Comparison of ENCODE assay signal across 13 mouse cellular contexts in genomic region chr19:5784958-5785577, GRCm38 (mm10).
"Had no signal": no experiment of that assay in that cellular context is flagged by ENCODE, and none has a peak within 500 bp of the region (broad histone marks: within the 10 kb centered on the region; RNA-seq: fewer than 3 reads in every experiment).

No protein-coding gene starts in this region.

- H3K4me2 ChIP-seq: limb, embryonic 13.5 days; midbrain, embryonic 11.5 days; midbrain, embryonic 15.5 days; neural tube, embryonic 12.5 days had no signal

- H3K9me3 ChIP-seq: limb, embryonic 13.5 days; megakaryocyte, embryonic 14.5 days; midbrain, embryonic 15.5 days; neural tube, embryonic 12.5 days had no signal

- H3K27ac ChIP-seq: left cerebral cortex, adult 2 months; limb, embryonic 13.5 days; liver, embryonic 14.5 days; macrophage; midbrain, embryonic 15.5 days; neural tube, embryonic 12.5 days had no signal

- DNase-seq: kidney, adult 11 months; kidney, postnatal 14 days; lung, adult 18-20 months; lung, postnatal 10 days; right cerebral cortex, postnatal 14 days had no signal

- H3K9ac ChIP-seq: limb, embryonic 13.5 days; liver, embryonic 14.5 days; midbrain, embryonic 15.5 days; neural tube, embryonic 12.5 days had no signal

- H3K27me3 ChIP-seq: limb, embryonic 13.5 days; megakaryocyte, embryonic 14.5 days; midbrain, embryonic 15.5 days; neural tube, embryonic 12.5 days had no signal

- H3K4me3 ChIP-seq: left cerebral cortex, adult 2 months; limb, embryonic 13.5 days; megakaryocyte, embryonic 14.5 days; midbrain, embryonic 15.5 days; neural tube, embryonic 12.5 days had no signal

- H3K4me1 ChIP-seq: midbrain, embryonic 15.5 days; neural tube, embryonic 12.5 days had no signal

- ATAC-seq: midbrain, embryonic 15.5 days had no signal

- H3K36me3 ChIP-seq: limb, embryonic 13.5 days; midbrain, embryonic 15.5 days; neural tube, embryonic 12.5 days had no signal
